Mouse (Mus musculus) embryonic stem cell, embryonic (primary cell): Measurements from ENCODE around the gene Plbd2.

ENCODE experiments used
- CTCF ChIA-PET, 4 experiments: fragments of 300-600 bp in 2 of 4; fragments of 350-600 bp in 2 of 4; sonication (Branson Sonifier 250); formaldehyde crosslinking; loops; one replicate each; lab custom pipeline; 2022; ENCODE audit warnings: inconsistent platforms in 2 of 4; lab: Charles Lee
- POLR2A ChIA-PET, 4 experiments: fragments of 300-600 bp in 2 of 4; fragments of 350-600 bp in 2 of 4; sonication (Branson Sonifier 250); formaldehyde crosslinking; loops; one replicate each; lab custom pipeline; 2022; ENCODE audit warnings: antibody characterized with exemption in 4 of 4, inconsistent platforms in 1 of 4; lab: Charles Lee

Gene Plbd2

GRCm38 (mm10) chr5:120516221-120516984 lies 13.0 kb upstream of the Plbd2 start:
- POLR2A ChIA-PET, result interaction anchor here in 3 of 4 experiments (0.6 to 5.9 kb wide), 11 partner anchors 11 to 98 kb away, joined by 3 to 37 read pairs (median 4); partner anchors contain the start of gene Lhx5 (in 1 of the 3)
- CTCF ChIA-PET, result interaction anchor here in 2 of 4 experiments (0.7 to 1.7 kb wide), 10 partner anchors 11 to 199 kb away, joined by 3 to 6 read pairs (median 4); partner anchors contain the start of gene Plbd2 (in 1 of the 2)

- ChIA-PET POLR2A (interaction anchor here in 3 of 4 experiments (0.7 to 5.9 kb wide), 13 partner anchors 10 to 267 kb away, joined by 3 to 44 read pairs (median 6); partner anchors contain the start of gene Plbd2 (in 1 of the 3)), CTCF (interaction anchor here in 3 of 4 experiments (0.7 to 3.6 kb wide), 9 partner anchors 10 to 104 kb away, joined by 3 to 13 read pairs (median 3); no protein-coding TSS in a partner anchor)
Measured at GRCm38 (mm10) chr5:120515451-120515850, 12.0 kb upstream of the Plbd2 start.

- ChIA-PET POLR2A (interaction anchor here in 3 of 4 experiments (0.5 to 5.9 kb wide), 13 partner anchors 9 to 268 kb away, joined by 3 to 44 read pairs (median 4); partner anchors contain the start of genes Plbd2 (in 2 of the 3), Iqcd (in 1 of the 3) and Tpcn1 (in 1 of the 3)), CTCF (interaction anchor here (0.6 to 3.6 kb wide), 8 partner anchors 10 to 91 kb away, joined by 3 to 13 read pairs (median 4); no protein-coding TSS in a partner anchor)
Measured at GRCm38 (mm10) chr5:120514754-120515153, 11.3 kb upstream of the Plbd2 start.

- CTCF ChIA-PET, result interaction anchor here (0.6 to 3.6 kb wide), 10 partner anchors 11 to 106 kb away, joined by 3 to 22 read pairs (median 3); no protein-coding TSS in a partner anchor
- POLR2A ChIA-PET, result interaction anchor here in 3 of 4 experiments (0.6 to 5.9 kb wide), 13 partner anchors 9 to 269 kb away, joined by 3 to 44 read pairs (median 4); partner anchors contain the start of genes Iqcd (in 1 of the 3), Plbd2 (in 1 of the 3) and Tpcn1 (in 1 of the 3)
Measured at GRCm38 (mm10) chr5:120514031-120514677, 10.7 kb upstream of the Plbd2 start.

- CTCF ChIA-PET, result interaction anchor here in 3 of 4 experiments (0.6 to 3.6 kb wide), 25 partner anchors 10 to 408 kb away, joined by 3 to 22 read pairs (median 4); partner anchors contain the start of gene Plbd2 (in 3 of the 3)
- POLR2A ChIA-PET, result interaction anchor here (0.5 to 5.9 kb wide), 38 partner anchors 9 to 803 kb away, joined by 3 to 44 read pairs (median 4); partner anchors contain the start of genes Iqcd (in 2 of the 4), Plbd2 (in 2 of the 4), Tpcn1 (in 2 of the 4) and Sds (in 1 of the 4)
Measured at GRCm38 (mm10) chr5:120512911-120513555, 9.6 kb upstream of the Plbd2 start.

GRCm38 (mm10) chr5:120511643-120512220 lies 8.3 kb upstream of the Plbd2 start:
- CTCF ChIA-PET, result interaction anchor here (0.5 to 3.5 kb wide), 20 partner anchors 9 to 541 kb away, joined by 3 to 30 read pairs (median 4); partner anchors contain the start of genes Plbd2 (in 2 of the 4), Ddx54 (in 1 of the 4) and Rita1 (in 1 of the 4)
- POLR2A ChIA-PET, result interaction anchor here (0.6 to 5.9 kb wide), 41 partner anchors 8 to 884 kb away, joined by 3 to 44 read pairs (median 5); partner anchors contain the start of genes Iqcd (in 2 of the 4), Plbd2 (in 2 of the 4), Tpcn1 (in 2 of the 4) and Ddx54 (in 1 of the 4)

GRCm38 (mm10) chr5:120510982-120511642 lies 7.7 kb upstream of the Plbd2 start, which contains the start of gene Slc8b1:
Slc8b1 (plus strand) TSS chr5:120511168.
- POLR2A ChIA-PET, result interaction anchor here in 3 of 4 experiments (0.5 to 5.9 kb wide), 52 partner anchors 8 to 840 kb away, joined by 3 to 44 read pairs (median 4); partner anchors contain the start of genes Ddx54 (in 2 of the 3), Iqcd (in 2 of the 3), Rita1 (in 2 of the 3) and Tpcn1 (in 2 of the 3)
- CTCF ChIA-PET, result interaction anchor here (0.5 to 3.5 kb wide), 27 partner anchors 8 to 382 kb away, joined by 3 to 30 read pairs (median 4); partner anchors contain the start of genes Ddx54 (in 1 of the 4), Iqcd (in 1 of the 4), Plbd2 (in 1 of the 4) and Rasal1 (in 1 of the 4)

GRCm38 (mm10) chr5:120507311-120507710 lies 3.9 kb upstream of the Plbd2 start:
- ChIA-PET CTCF (interaction anchor here in 1 of 4 experiments (2.7 kb wide), 1 partner anchor 94 kb away, joined by 16 read pairs; no protein-coding TSS in a partner anchor), POLR2A (interaction anchor here in 2 of 4 experiments (0.6 to 0.7 kb wide), 2 partner anchors 31 to 173 kb away, joined by 3 read pairs; no protein-coding TSS in a partner anchor)

- ChIA-PET CTCF (interaction anchor here in 1 of 4 experiments (1.5 to 2.7 kb wide), 2 partner anchors 84 to 95 kb away, joined by 7 to 16 read pairs; no protein-coding TSS in a partner anchor), POLR2A (interaction anchor here in 2 of 4 experiments (0.6 to 1.1 kb wide), 2 partner anchors 28 to 57 kb away, joined by 5 to 13 read pairs; no protein-coding TSS in a partner anchor)
Measured at GRCm38 (mm10) chr5:120506490-120506889, 3.1 kb upstream of the Plbd2 start.

GRCm38 (mm10) chr5:120505781-120506180 lies 2.4 kb upstream of the Plbd2 start:
- ChIA-PET POLR2A (interaction anchor here in 3 of 4 experiments (0.5 to 1.3 kb wide), 8 partner anchors 9 to 107 kb away, joined by 3 to 5 read pairs (median 3); no protein-coding TSS in a partner anchor), CTCF (interaction anchor here in 3 of 4 experiments (0.6 to 2.7 kb wide), 13 partner anchors 13 to 256 kb away, joined by 3 to 17 read pairs (median 4); partner anchors contain the start of gene Ddx54 (in 1 of the 3))

- ChIA-PET POLR2A (interaction anchor here in 3 of 4 experiments (0.5 to 1.3 kb wide), 9 partner anchors 9 to 108 kb away, joined by 3 to 5 read pairs (median 3); no protein-coding TSS in a partner anchor), CTCF (interaction anchor here in 3 of 4 experiments (0.5 to 2.7 kb wide), 16 partner anchors 12 to 307 kb away, joined by 3 to 17 read pairs (median 4); partner anchors contain the start of genes Ddx54 (in 1 of the 3) and Oas1c (in 1 of the 3))
Measured at GRCm38 (mm10) chr5:120505368-120505767, 1.9 kb upstream of the Plbd2 start.

- POLR2A ChIA-PET, result interaction anchor here in 3 of 4 experiments (0.5 to 3.2 kb wide), 32 partner anchors 9 to 670 kb away, joined by 3 to 44 read pairs (median 3); partner anchors contain the start of genes Slc8b1 (in 2 of the 3), Ddx54 (in 1 of the 3), Iqcd (in 1 of the 3) and Rita1 (in 1 of the 3)
- CTCF ChIA-PET, result interaction anchor here (0.5 to 2.7 kb wide), 37 partner anchors 8 to 434 kb away, joined by 3 to 18 read pairs (median 4); partner anchors contain the start of genes Ddx54 (in 1 of the 4), Iqcd (in 1 of the 4), Rita1 (in 1 of the 4) and Slc8b1 (in 1 of the 4)
Measured at GRCm38 (mm10) chr5:120502675-120503143, 716 bp downstream of the Plbd2 start.

- POLR2A ChIA-PET, result interaction anchor here in 2 of 4 experiments (0.5 to 3.2 kb wide), 14 partner anchors 9 to 360 kb away, joined by 3 to 44 read pairs (median 4); partner anchors contain the start of gene Slc8b1 (in 2 of the 2)
Measured at GRCm38 (mm10) chr5:120502147-120502621, 1.2 kb downstream of the Plbd2 start.

GRCm38 (mm10) chr5:120500609-120501008 lies 2.8 kb downstream of the Plbd2 start:
- CTCF ChIA-PET, result interaction anchor here in 3 of 4 experiments (0.6 to 1.7 kb wide), 7 partner anchors 8 to 368 kb away, joined by 3 to 9 read pairs (median 4); no protein-coding TSS in a partner anchor
- POLR2A ChIA-PET, result interaction anchor here in 2 of 4 experiments (0.6 to 2.1 kb wide), 5 partner anchors 10 to 311 kb away, joined by 3 to 8 read pairs (median 3); partner anchors contain the start of gene Slc8b1 (in 1 of the 2)

More at GRCm38 (mm10) chr5:120502147-120502621, 1.2 kb downstream of the Plbd2 start:
- CTCF ChIA-PET, result interaction anchor here (0.6 to 2.7 kb wide), 12 partner anchors 9 to 172 kb away, joined by 3 to 18 read pairs (median 4); partner anchors contain the start of gene Slc8b1 (in 1 of the 4)
